Mouse (Mus musculus): ENCODE results near the gene Hdac11. TPM values are rescaled to one million over a fixed set of nuclear protein-coding genes. Genes with fewer than 3 reads are reported as not detected.

Gene Hdac11
- polyA plus RNA-seq, 1 experiment from 2014 or later: 9.0 TPM

- no peak overlapping the region for H3K27ac ChIP-seq (ENCODE audit: low read length)
- no peak overlapping the region for H3K9ac ChIP-seq (ENCODE audit: low read depth, low read length)
- no peak overlapping the region for H3K4me2 ChIP-seq (ENCODE audit: low read depth, low read length)
- no peak overlapping the region for H3K4me3 ChIP-seq (ENCODE audit: low read length)
- ATAC-seq: no peak
- H3K36me3 ChIP-seq (ENCODE audit: control insufficient read depth, insufficient read depth, low read length): no peaks in the 10 kb centered on the region
- 61% methylated on average over 9 of the region's 9 CpGs for WGBS
- no peaks in the 10 kb centered on the region for H3K4me1 ChIP-seq (ENCODE audit: control insufficient read depth, insufficient read depth, low read length)
- no peaks in the 10 kb centered on the region for H3K9me3 ChIP-seq (ENCODE audit: control insufficient read depth, low read length)
- H3K27me3 ChIP-seq (replicated peaks; ENCODE audit: control insufficient read depth, insufficient read depth, low read length): no peaks in the 10 kb centered on the region; the same call in 1 of the 2 replicates
These were observed 62.0 kb downstream of the Hdac11 start for GRCm38 (mm10) chr6:91218445-91218844.

- no peak overlapping the region for H3K27ac ChIP-seq (ENCODE audit: low read length)
- H3K9me3 ChIP-seq (ENCODE audit: control insufficient read depth, low read length): no peaks in the 10 kb centered on the region
- no peak overlapping the region for H3K9ac ChIP-seq (ENCODE audit: low read depth, low read length)
- no peaks in the 10 kb centered on the region for H3K4me1 ChIP-seq (ENCODE audit: control insufficient read depth, insufficient read depth, low read length)
- ATAC-seq: no peak
- 66% methylated on average over 3 of the region's 3 CpGs for WGBS
- H3K27me3 ChIP-seq (replicated peaks; ENCODE audit: control insufficient read depth, insufficient read depth, low read length): no peaks in the 10 kb centered on the region
- no peaks in the 10 kb centered on the region for H3K36me3 ChIP-seq (ENCODE audit: control insufficient read depth, insufficient read depth, low read length)
- H3K4me2 ChIP-seq (ENCODE audit: low read depth, low read length): no peak overlapping the region
- H3K4me3 ChIP-seq (ENCODE audit: low read length): no peak overlapping the region
These were observed 62.4 kb downstream of the Hdac11 start for GRCm38 (mm10) chr6:91218871-91219270.

- H3K36me3 ChIP-seq (ENCODE audit: control insufficient read depth, insufficient read depth, low read length): no peaks in the 10 kb centered on the region
- no peak for ATAC-seq
- no peaks in the 10 kb centered on the region; the same call in 1 of the 2 replicates for H3K4me1 ChIP-seq (ENCODE audit: control insufficient read depth, insufficient read depth, low read length)
- no peak overlapping the region for H3K4me2 ChIP-seq (ENCODE audit: low read depth, low read length)
- no peaks in the 10 kb centered on the region for H3K9me3 ChIP-seq (ENCODE audit: control insufficient read depth, low read length)
- 0 out of 2 replicates have a peak, but pooled peaks cover 2% of the 10 kb centered on the region for H3K27me3 ChIP-seq (replicated peaks; ENCODE audit: control insufficient read depth, insufficient read depth, low read length)
- H3K27ac ChIP-seq (ENCODE audit: low read length): no peak overlapping the region
- H3K9ac ChIP-seq (ENCODE audit: low read depth, low read length): no peak overlapping the region
- no peak overlapping the region for H3K4me3 ChIP-seq (ENCODE audit: low read length)
These were observed 63.6 kb downstream of the Hdac11 start for GRCm38 (mm10) chr6:91220062-91220461.

GRCm38 (mm10) chr6:91221094-91221493 is 64.6 kb downstream of the Hdac11 start:
- ATAC-seq: no peak
- H3K4me1 ChIP-seq (ENCODE audit: control insufficient read depth, insufficient read depth, low read length): no peaks in the 10 kb centered on the region; the same call in 1 of the 2 replicates
- 0% methylated on average over 3 of the region's 3 CpGs for WGBS

GRCm38 (mm10) chr6:91222694-91223346 is 66.4 kb downstream of the Hdac11 start:
- Histone ChIP-seq H3K4me3 (ENCODE audit: low read length) (no peak overlapping the region), H3K36me3 (ENCODE audit: control insufficient read depth, insufficient read depth, low read length) (no peaks in the 10 kb centered on the region), H3K27me3 (replicated peaks; ENCODE audit: control insufficient read depth, insufficient read depth, low read length) (0 out of 2 replicates have a peak, but pooled peaks cover 4% of the 10 kb centered on the region), H3K9ac (ENCODE audit: low read depth, low read length) (no peak overlapping the region), H3K9me3 (ENCODE audit: control insufficient read depth, low read length) (no peaks in the 10 kb centered on the region), H3K4me2 (ENCODE audit: low read depth, low read length) (no peak overlapping the region), H3K4me1 (ENCODE audit: control insufficient read depth, insufficient read depth, low read length) (no peaks in the 10 kb centered on the region; the same call in 1 of the 2 replicates), H3K27ac (ENCODE audit: low read length) (no peak overlapping the region)
- ATAC-seq: peak; percentile 68
- 61% methylated on average over 10 of the region's 10 CpGs for WGBS

More at GRCm38 (mm10) chr6:91221094-91221493, 64.6 kb downstream of the Hdac11 start:
- Histone ChIP-seq H3K9me3 (ENCODE audit: control insufficient read depth, low read length) (no peaks in the 10 kb centered on the region), H3K27ac (ENCODE audit: low read length) (no peak overlapping the region), H3K9ac (ENCODE audit: low read depth, low read length) (no peak overlapping the region), H3K27me3 (replicated peaks; ENCODE audit: control insufficient read depth, insufficient read depth, low read length) (0 out of 2 replicates have a peak, but pooled peaks cover 4% of the 10 kb centered on the region), H3K4me2 (ENCODE audit: low read depth, low read length) (no peak overlapping the region), H3K4me3 (ENCODE audit: low read length) (no peak overlapping the region), H3K36me3 (ENCODE audit: control insufficient read depth, insufficient read depth, low read length) (no peaks in the 10 kb centered on the region)

Other genes starting within 250 kb of the Hdac11 start
- gene Iqsec1, start 168.0 kb upstream of the Hdac11 start, polyA plus RNA-seq (2015; fragmentation: Nextera tagmentation; extraction: Ambion mirVana): 6.4 and 7.3 TPM in 2 replicates
- 13.7 TPM in 2 replicates for gene Nup210, start 39.8 kb upstream of the Hdac11 start, polyA plus RNA-seq (2015; fragmentation: Nextera tagmentation; extraction: Ambion mirVana)
- 43.6 and 51.0 TPM in 2 replicates for gene Fbln2, start 55.8 kb downstream of the Hdac11 start, polyA plus RNA-seq (2015; fragmentation: Nextera tagmentation; extraction: Ambion mirVana)